Mouse (Mus musculus) CD8-positive naive resting alpha-beta T cell, adult 2 months (primary cell): ENCODE results near the gene Chchd5.

Experiments
- DNase-seq, 2 experiments: peaks; one replicate each; pipeline ENCODE4 v3.0.0; 2022; ENCODE audit warnings: low read depth in 2 of 2, low spot score in 2 of 2

Gene Chchd5

DNA sequence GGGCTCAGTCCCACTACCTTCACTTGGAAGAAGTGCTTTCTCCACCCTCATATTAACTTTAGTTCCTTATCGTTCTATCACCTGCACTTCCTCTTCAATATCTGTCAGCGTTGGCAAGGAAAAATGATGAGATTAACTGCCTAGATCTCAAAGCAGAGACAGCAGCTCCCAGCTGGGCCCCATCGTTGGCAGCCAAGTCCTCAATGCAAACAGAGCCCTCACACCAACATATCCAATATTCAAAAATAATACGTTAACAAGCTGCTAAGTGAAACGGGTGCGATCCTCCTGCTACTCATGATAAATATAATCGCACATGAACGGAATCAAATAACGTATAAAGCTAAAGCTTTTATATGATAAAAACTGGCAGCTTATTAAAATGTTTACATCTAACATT is 21.6 kb downstream of the Chchd5 start:
- DNase-seq = no peak

DNA sequence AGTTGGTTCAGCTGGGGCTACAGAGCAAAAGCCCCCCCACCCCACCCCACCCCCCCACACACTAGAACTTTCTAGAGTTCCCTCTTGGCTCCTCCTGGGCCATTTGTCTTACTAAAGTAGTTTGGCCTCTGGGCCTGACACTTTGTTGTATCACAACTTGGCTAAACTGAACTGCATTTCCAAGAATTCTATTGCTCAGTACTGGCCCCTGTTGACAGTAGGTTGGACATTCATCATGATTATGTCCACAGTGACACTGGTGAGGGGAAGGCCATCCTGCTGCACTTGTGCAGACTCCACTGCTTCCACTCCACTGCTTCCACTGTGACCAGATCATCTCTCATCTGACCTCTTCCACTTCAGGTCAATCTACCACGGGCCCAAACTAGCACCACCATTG is 23.3 kb downstream of the Chchd5 start:
- no peak for DNase-seq

DNA sequence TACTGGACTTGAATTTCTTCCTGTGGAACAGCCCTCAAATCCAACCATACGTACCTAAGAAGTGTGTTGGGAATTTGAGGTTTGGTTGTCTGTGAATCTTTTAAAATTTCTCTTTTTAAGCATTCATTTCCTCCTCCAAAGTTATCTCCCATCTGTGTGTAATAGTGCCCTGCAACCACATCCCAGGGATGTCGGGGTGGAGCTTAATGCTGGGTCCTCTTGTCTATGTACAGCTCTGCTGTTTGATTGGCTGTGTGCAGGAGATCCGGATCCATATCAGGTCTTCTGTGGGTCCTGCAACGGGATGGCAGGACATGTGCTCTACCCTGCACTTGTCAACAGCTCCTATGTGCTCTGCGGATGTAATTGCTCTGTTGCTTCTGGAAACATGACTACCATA is 35.3 kb downstream of the Chchd5 start:
- no peak for DNase-seq

DNA sequence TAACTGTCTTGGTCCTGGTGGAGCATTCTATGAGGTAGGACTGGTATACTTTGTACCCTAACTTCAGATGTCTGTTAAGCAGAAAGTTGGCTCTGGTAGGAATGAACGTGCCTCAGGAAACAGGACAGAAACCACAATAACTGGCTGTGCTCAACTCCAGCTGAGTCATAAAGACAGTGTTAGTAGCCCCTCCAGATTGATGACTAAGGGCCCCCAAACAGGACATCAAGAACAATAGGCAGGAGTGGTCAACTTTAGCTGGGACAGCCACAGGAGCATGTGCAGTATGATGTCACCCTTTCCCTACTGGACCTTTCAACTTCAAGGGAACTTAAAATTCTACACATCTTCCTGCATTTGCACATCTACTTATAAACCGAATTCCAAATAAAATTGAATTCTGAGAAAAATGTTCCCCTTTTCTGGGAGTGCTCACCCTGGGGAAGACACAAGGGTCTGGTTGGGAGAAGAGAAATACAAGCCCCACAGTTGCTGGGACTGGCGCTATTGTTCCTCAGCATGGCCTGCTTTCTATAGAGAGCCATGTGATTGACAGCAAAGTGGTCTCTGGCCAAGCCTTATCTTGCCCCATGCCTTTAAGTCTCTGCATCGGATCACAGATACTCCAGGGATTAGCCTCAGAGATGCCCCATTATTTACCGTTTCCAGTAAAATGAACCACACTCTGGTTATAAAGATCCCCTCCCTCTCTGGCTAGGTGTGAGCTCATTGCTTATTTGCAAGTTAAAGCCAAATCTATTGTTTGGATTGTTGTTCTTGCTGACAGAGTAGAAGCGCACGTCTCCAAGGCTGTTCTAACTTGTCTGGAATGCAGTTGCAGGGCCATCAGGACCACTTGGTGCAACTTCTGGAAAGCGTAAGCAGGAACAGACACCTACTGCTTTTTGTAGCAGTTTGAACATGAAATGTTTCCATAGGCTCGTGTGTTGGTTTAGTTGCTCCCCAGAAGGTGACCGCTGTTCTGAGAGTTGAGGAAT is 37.3 kb downstream of the Chchd5 start:
- DNase-seq = no peak

DNA sequence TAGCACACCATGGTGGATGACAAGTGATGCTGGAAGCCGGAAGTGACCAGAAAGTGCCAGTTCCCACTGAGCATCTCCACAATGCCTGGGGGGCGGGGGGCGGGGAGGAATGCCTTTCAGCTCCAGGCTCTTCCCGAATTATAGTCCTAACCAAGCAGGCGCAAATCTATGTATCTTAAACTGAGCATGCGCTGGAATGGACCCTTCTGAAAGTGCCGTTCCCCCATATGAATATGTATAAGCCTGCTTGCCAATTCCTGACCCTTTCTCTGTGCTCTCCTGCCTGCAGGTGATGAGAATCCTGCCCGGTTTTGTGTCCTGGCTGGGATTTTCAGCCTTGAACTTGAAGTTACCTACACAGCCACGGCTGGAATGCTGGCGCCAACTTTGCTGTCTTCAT is 43.9 kb downstream of the Chchd5 start:
- DNase-seq = no peak

DNA sequence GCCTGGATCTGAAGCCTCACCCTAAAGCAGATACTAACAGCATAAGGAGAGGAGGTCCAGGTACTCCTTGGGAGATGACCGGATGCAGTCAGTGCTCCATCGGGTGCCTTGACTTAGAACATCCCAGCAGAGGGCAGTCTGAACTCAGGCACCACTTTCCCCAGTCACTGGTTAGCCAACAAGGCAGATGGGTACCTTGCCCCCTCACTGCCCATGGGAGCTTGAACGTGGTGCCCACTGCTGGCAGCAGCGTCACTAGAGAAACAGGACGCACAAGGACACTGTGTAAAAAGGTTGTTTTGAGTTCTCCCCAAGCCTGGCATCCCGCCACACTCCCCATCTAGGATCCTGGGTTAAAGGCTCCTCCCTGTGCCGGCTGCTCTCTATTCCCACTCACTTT is 45.0 kb downstream of the Chchd5 start:
- DNase-seq = peak; percentile 49 to 52

DNA sequence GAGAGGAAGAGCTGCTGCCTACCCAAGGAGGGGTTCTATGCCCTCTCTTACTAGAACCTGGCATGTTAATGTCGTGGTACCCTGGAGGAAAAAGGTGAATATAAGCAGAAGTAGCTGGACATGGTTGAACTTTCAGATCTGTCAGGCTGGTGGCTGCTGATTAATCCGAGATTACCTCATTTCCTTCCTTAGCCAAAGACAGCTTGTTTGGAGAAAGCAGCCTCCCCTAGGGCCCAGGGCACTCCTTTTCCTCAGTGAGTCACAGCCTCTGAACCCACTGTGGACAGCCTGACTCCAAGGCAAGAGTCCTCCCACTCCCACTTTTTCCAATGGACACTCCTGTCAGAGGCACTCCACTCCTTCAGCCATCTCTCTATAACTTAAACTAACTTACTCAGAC is 46.1 kb downstream of the Chchd5 start:
- DNase-seq = no peak

DNA sequence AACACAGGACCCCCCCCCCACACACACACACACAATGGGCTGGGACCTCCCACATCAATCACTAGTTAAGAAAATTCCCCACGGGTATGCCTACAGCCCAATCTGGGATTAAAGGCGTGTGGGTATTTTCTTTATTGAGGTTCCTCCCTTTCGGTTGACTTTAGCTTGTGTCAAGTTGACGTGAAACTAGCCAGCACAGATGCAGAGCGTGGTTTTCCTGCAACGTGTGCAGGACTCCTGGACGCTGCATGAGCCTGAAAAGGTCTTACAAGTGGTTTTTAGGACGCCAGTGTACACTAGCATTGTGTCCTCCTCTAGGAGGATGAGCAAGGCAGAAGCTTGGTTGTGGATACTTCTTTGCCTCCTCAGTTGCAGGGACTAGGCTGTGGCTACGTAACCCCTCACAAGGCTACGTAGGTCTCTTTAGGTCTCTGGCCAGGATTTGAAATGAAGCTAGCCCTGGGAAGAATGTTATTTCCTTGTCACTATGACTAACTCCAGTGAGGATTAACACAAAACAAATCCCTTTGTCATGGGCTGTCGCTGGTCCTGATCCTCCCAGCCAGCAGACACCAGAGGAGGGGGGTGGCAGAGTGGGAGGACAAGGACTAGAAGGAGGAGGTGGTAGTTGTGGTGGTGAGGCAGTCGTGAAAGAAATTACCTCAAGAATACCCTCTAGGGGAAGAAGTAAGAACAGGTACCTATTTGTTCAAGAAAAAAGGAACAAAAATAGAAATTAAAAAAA is 47.3 kb downstream of the Chchd5 start:
- DNase-seq = no peak

DNA sequence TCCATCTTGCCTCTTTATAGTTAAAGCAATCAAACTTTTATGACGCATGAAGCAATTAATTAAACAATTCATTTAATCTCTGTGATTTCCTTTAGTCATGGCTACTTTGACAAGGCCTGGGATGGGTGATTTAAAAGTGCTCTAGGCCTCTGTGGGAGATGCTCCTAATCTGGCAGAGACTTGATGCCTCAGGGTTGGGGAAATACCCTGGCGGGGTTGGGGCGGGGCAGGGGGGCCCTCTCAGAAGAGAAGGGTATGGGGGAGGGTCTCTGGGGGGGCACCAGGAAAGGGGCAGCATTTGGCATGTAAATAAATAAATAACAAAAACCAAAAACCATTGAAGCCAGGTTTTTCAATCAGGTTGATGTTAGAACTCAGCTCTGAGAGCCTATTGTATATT is 48.2 kb downstream of the Chchd5 start:
- no peak for DNase-seq

DNA sequence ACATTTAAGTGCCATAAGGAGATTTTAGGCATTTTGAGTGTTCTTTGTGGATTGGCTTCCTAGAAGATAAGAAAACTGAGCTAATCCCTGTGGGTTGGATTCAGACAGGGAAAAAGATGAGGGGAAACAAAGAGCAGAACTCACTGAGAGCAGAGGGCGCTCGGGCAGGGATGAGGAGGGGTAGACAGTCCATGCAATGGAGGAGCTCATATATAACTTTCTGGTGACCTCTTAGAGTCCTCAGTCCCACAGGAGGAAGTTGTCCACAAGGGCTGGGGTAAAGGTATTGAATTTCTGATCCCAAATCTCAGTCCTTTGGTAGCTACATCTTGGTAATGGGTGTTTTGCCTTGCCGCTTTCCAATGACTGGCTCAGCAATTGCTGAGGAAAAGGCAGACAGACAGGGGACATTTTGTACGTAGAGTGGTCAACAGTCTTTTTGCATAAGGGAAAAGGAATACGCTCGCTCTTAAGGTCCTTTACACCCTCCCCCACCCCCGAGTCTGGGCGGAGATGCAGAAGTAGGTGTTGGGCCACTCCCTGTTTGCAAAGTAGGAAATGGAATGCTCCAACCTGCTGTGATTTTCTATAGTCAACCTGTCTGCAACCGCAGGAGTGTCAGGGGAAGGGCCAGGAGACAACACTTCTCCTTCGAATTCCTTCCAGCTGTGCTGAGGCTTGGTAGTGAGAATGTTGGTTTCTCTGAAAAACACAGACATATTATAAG is 48.8 kb downstream of the Chchd5 start:
- no peak for DNase-seq

DNA sequence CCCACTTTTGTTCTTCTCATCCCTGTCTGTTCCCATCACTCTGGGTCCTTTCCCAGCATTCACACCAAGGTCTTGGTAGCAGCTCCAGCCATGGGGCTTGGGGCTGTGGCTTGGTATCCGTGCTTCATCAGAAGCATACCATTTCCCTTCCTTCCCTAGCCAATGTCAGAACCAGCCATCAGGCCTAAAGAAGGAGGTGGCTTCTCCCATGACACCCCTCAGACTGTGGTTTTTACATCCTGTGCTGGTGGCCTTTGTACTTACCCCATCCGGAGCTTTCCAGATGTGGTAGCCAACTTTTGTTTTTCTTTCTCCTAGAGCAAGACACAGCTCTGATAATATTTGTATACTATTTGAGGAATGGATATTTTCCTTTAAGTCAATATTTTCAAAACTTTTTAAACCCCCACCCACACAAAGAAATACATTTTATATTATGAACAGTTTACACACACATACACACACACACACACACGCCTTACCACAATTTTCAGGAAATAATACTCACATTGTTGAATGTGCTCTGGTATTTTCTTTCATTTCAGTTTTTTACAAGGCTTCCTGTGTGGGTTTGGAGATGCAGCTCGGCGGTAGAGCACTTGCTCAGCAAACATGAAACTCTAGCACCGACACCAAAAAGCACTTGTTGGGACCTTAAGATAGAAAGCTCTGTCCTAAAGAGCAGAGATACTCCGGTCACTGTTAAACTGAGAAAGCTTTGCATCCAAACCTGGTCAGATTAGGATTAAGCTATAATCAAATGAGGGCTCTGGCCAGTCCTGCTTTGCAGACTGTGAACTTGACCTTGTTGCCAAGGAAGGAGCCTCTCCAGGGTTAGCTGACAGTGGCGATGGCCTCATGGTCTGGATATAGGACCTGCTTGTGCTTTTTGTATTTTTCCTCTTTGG is 50.7 kb downstream of the Chchd5 start:
- DNase-seq = peak; percentile 63 to 76

DNA sequence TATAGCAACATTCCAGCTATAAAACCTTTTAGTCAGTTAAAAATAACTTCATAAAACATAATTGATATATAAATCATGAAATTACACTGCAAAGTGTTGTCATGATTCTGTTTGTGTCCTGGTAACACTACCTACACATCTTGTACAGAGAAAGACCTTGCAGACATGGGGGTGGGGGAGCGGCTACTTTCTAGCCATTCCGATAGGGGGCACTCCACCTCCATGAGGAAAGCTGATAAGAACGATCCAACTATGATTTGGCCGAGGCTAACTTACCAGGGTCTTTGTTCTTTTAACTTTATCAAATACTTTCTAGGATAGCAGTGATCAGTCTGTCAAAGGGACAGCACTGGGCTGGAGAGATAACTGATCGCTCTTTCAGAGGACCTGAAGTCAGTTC is 52.0 kb downstream of the Chchd5 start:
- no peak for DNase-seq

DNA sequence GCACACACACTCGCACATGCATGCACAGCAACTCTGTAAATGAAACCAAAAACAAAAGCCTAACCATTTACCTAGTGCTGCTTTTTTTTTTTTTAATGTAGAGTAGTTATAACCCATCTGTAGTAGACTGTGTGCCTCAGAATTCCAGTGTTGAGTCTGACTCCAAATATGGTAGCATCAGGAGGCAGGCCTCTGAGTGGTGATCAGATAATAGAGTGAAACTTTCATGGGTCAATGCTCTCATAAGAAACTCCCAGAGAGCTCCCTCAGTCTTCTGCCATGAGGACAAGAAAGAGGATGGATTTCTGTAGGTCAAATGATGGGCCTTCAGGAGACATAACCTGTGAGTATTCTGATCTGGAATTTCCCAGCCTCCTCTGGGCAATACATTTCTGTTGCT is 52.9 kb downstream of the Chchd5 start:
- DNase-seq = no peak

DNA sequence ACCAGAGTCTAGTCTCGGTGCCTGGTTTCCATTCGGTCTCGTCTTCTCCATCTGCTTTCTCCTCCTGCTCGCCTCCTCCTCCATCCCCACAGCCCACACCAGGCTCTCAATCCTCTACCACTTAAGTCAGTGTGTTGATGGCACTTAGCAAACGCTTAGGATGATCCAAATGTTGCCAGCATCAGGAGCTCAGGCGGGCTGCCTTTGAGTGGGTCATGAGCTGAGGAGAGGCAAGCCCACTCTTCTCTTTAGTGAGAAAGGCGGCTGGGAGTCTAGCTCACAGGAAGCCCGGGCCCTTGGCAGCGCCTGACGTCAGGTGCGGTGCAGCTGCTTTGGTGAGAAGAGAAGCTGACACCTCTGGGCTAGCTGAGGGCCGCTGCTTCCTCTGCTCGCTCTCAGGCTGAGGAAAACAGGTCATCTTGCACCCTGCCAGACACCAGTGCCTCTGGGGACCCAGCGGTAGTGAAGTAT is 54.1 kb downstream of the Chchd5 start:
- DNase-seq = peak; percentile 82 to 87
